Mouse (Mus musculus) neural tube, embryonic 13.5 days (tissue): ENCODE data around the gene Gemin6. TPM values are rescaled to one million over a fixed set of nuclear protein-coding genes. Genes with fewer than 3 reads are reported as not detected.
"Not testable (repeated sequence)": the region's sequence is repeated elsewhere in the genome, so short reads cannot be mapped to it uniquely, and the experiment has no call there.

ENCODE experiments used
- ATAC-seq: fragments of 200-750 bp; cut with Nextera tagmentation; 2 replicates; pipeline ENCODE4 v1.8.0; 2017; ENCODE audit warnings: low read depth, mild to moderate bottlenecking, moderate TSS enrichment, moderate library complexity
- H3K27ac ChIP-seq: fragments of 300-500 bp; sonication (generic); replicated peaks from 2 replicates; pipeline ENCODE4 v1.5.1; 2015; ENCODE audit warnings: moderate library complexity, mild to moderate bottlenecking, inconsistent platforms
- H3K27me3 ChIP-seq: fragments of 300-500 bp; sonication (generic); 2 replicates; pipeline ENCODE4 v1.6.1; 2015; ENCODE audit warnings: mild to moderate bottlenecking, inconsistent platforms
- H3K36me3 ChIP-seq: fragments of 300-500 bp; sonication (generic); 2 replicates; pipeline ENCODE4 v1.6.1; 2015; ENCODE audit warnings: mild to moderate bottlenecking, inconsistent platforms
- H3K4me1 ChIP-seq: fragments of 300-500 bp; sonication (generic); replicated peaks from 2 replicates; pipeline ENCODE4 v1.6.1; 2015; ENCODE audit warnings: inconsistent platforms
- H3K4me2 ChIP-seq: fragments of 300-500 bp; sonication (generic); 2 replicates; pipeline ENCODE4 v1.6.1; 2015; ENCODE audit warnings: inconsistent platforms, mild to moderate bottlenecking, moderate library complexity
- H3K4me3 ChIP-seq: fragments of 300-500 bp; sonication (generic); 2 replicates; pipeline ENCODE4 v1.5.1; 2015; ENCODE audit warnings: mild to moderate bottlenecking, inconsistent platforms
- H3K9ac ChIP-seq: fragments of 300-500 bp; sonication (generic); 2 replicates; pipeline ENCODE4 v1.6.1; 2015; ENCODE audit warnings: moderate library complexity, mild to moderate bottlenecking, inconsistent platforms
- H3K9me3 ChIP-seq: fragments of 300-500 bp; sonication (generic); 2 replicates; pipeline ENCODE4 v1.6.1; 2016; ENCODE audit warnings: inconsistent platforms
- WGBS: fragments of 180-500 bp; shearing (Covaris S2); methylation state at CpG from one replicate; pipeline ENCODE4 v1.1.7; 2015; 5-methylcytosine and 5-hydroxymethylcytosine counted together
- polyA plus RNA-seq: library from polyadenylated mRNA; unstranded; fragments of >200 nt; fragmentation: Nextera tagmentation; extraction: Ambion mirVana; gene quantifications from 2 replicates; pipeline ENCODE4 v1.2.1, GENCODE M21; 2015

Gene Gemin6
- polyA plus RNA-seq, 1 experiment from 2014 or later: 23.7 TPM

DNA sequence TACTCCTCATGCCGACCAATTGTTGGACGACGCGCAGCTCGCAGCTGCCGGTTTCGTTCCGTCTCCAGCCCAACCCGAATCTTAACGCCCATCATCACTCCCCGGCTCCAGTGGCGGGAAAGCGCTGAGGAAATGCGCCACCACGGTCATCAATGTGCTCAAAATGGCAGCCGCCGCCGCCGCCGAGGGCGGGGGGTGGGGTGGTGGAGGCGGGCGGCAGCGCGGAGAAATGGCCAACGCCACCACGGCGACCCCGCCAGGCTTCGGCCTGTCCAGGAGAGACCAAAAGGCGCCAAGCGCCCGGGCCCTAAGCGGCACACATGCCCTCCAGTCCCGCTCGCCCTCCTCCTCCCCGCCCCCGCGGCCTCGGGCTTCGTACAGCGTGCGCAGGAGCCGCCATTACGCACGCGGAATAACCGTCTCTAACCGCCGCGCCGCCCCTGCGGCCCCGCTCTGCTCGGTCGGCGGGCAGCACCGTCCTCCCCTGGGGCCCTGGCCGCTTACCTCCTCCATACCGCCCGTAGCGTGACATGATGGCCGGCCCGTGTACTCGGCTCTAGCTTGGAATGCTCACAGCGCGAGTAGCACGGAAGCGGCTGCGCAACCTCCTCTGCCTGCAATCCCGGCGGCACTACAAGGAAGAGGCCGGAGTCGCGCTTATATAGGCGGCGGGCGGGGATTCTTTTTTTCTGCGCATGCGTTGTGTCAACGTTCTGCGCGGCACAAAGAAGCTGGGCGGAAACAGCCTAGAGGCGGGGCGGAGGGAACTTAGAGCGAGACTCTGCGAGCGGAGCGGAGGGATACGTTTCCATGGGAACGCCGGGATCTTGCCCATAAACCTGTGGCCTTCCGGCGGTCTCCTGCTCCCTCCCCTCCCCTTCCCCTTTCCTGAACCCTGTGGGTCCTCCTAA, 17.3 kb upstream of the Gemin6 start, which contains the start of the genes Srsf7 and Ttc39d:
TSS of gene Srsf7 (minus strand) at position 637 of the 911 bp plus-strand sequence.
TSS of gene Ttc39d (plus strand) at position 790 of the 911 bp plus-strand sequence.
- Histone ChIP-seq H3K36me3 (peaks cover 28% of the 10 kb centered on the region), H3K27me3 (no peaks in the 10 kb centered on the region), H3K9ac (peak within 1 kb of the TSS; percentile 98), H3K4me3 (peak within 1 kb of the TSS; percentile 93), H3K4me2 (peak within 1 kb of the TSS; percentile 91), H3K27ac (peak within 1 kb of the TSS; percentile 99), H3K9me3 (no peaks in the 10 kb centered on the region), H3K4me1 (peaks cover 34% of the 10 kb centered on the region)
- ATAC-seq: peak; percentile 93
- under 1% methylated on average over 90 of the region's 95 CpGs for WGBS

DNA sequence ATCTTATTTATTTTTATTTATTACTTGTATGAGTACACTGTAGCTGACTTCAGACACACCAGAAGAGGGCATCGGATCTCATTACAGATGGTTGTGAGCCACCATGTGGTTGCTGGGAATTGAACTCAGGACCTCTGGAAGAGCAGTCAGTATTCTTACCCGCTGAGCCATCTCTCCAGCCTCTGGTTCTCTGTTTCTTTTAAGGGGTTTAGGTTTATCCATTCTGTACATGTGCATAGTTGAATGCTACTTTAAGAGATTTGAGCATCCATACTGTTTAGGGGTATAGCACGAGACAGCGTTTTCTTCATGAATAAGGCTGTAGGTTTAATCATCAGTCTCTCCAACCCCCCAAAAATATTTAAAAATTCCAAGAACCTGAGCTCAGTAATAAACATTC, 10.2 kb upstream of the Gemin6 start:
- H3K4me1 ChIP-seq, H3K36me3 ChIP-seq, H3K27me3 ChIP-seq, H3K4me3 ChIP-seq, H3K9me3 ChIP-seq, H3K4me2 ChIP-seq, H3K27ac ChIP-seq, H3K9ac ChIP-seq, ATAC-seq: not testable (repeated sequence)
- 93% methylated on average over 4 of the region's 4 CpGs for WGBS

DNA sequence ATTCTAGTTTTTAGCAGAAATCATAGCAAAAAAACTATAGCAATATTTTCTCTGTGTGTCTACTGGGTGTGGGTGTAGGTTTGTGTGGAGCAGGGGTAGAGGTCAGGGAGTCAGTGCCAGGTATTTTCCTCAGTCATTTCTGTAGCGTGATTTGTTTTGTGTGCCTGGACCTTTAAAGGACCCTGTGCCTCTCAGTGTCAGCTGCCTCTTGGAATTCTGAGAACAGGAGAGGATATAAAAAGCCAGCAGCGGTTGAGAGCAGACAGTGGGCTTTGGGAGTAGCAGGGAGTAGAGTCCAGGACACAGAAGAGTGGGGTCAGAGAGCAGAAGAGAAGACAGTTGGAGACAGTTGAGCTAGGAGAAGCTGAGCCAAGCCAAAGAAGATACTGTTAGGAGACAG, 4.1 kb upstream of the Gemin6 start:
- no peak for ATAC-seq
- no peak overlapping the region for H3K9ac ChIP-seq
- H3K9me3 ChIP-seq: no peaks in the 10 kb centered on the region
- no peaks in the 10 kb centered on the region for H3K27me3 ChIP-seq
- H3K36me3 ChIP-seq: no peaks in the 10 kb centered on the region
- no peak overlapping the region for H3K4me2 ChIP-seq
- no peak overlapping the region for H3K4me3 ChIP-seq
- no peak overlapping the region for H3K27ac ChIP-seq
- 76% methylated on average over 2 of the region's 2 CpGs for WGBS
- peaks cover 9% of the 10 kb centered on the region for H3K4me1 ChIP-seq

DNA sequence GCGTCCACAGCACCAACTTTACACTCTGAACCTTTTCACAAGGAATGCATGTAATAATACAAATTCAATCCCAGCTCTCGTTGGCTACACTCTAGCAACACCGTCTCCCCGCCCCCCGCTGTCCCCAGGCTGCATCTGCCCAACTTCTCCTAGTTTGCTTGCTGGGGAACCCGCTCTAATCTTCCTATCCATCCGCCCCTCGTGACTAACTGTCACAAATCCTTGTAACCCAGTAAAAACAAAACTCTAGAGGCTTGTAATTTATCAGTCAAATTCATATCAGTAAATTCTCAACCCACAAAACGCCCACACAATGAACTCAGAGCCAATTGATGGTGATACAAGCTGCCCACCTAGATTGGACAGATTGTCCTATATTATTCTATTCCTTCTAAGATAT, 3.0 kb upstream of the Gemin6 start:
- H3K9me3 ChIP-seq: no peaks in the 10 kb centered on the region
- no peaks in the 10 kb centered on the region for H3K36me3 ChIP-seq
- no peak overlapping the region for H3K4me2 ChIP-seq
- H3K4me3 ChIP-seq: no peak overlapping the region
- H3K27ac ChIP-seq: no peak overlapping the region
- H3K27me3 ChIP-seq: no peaks in the 10 kb centered on the region
- ATAC-seq: no peak
- H3K4me1 ChIP-seq: peaks cover 9% of the 10 kb centered on the region
- WGBS: 66% methylated on average over 9 of the region's 9 CpGs
- H3K9ac ChIP-seq: no peak overlapping the region

DNA sequence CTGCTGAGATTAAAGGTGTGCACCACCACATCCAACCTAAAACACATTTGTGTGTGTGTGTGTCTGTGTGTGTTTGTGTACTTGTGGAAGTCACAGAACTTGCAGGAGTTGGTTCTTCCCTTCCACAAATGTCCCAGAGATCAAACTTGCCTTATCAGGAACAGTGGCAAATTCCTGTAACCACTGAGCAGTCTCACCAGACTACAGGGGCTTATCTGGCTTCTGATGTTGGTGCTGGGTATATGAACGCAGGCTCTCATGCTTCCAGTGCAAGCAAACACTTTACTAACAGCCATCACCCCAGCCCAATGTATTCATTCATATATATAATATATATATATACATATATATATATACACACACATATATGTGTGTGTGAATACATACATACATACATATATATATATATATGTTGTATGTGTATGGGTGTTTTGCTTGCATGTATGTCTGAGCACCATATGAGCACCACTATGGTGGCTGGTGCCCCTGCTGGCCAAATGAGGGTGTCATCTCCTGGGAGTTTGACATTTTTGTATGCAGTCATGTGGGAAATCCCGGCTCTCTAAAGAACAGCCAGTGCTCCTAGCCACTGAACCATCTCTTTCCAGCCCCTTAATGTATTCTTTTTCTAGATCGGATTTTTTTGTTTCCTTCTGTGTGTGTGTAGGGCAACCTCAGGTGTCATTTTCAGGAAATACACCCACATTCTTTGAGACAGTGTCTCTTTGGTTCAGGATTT, 2.2 kb upstream of the Gemin6 start:
- no peak overlapping the region for H3K27ac ChIP-seq
- no peak overlapping the region for H3K4me2 ChIP-seq
- H3K36me3 ChIP-seq: no peaks in the 10 kb centered on the region
- H3K9ac ChIP-seq: no peak overlapping the region
- peaks cover 9% of the 10 kb centered on the region for H3K4me1 ChIP-seq
- no peak for ATAC-seq
- no peaks in the 10 kb centered on the region for H3K27me3 ChIP-seq
- no peak overlapping the region for H3K4me3 ChIP-seq
- no peaks in the 10 kb centered on the region for H3K9me3 ChIP-seq
- 66% methylated on average over 3 of the region's 3 CpGs for WGBS

DNA sequence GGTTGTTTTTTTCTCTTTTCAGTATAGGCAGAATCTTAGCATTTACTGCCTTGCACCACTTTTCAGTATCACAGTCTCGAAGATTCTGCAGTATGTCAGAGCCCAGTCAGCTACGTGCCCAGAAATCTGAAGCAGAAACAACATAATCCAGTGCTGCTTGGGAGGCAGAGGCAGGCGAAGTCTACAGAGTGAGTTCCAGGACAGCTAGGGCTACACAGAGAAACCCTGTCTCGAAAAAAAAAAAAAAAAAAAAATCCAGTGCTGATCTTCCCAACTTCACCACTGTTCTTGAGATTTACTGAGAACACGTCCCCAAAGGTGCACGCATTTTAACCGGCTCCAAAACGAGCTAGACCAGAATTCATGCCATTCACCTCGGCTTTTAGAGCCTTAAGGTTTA, 412 bp upstream of the Gemin6 start:
- H3K4me2 ChIP-seq: peak overlapping the region; percentile 61
- 10% methylated on average over 9 of the region's 9 CpGs for WGBS
- peaks cover 9% of the 10 kb centered on the region for H3K4me1 ChIP-seq
- peak overlapping the region; percentile 56 for H3K4me3 ChIP-seq
- H3K9ac ChIP-seq: peak overlapping the region; percentile 73
- no peaks in the 10 kb centered on the region for H3K9me3 ChIP-seq
- H3K27ac ChIP-seq: peak overlapping the region; percentile 81
- H3K36me3 ChIP-seq: no peaks in the 10 kb centered on the region
- ATAC-seq: peak; percentile 62
- no peaks in the 10 kb centered on the region for H3K27me3 ChIP-seq

DNA sequence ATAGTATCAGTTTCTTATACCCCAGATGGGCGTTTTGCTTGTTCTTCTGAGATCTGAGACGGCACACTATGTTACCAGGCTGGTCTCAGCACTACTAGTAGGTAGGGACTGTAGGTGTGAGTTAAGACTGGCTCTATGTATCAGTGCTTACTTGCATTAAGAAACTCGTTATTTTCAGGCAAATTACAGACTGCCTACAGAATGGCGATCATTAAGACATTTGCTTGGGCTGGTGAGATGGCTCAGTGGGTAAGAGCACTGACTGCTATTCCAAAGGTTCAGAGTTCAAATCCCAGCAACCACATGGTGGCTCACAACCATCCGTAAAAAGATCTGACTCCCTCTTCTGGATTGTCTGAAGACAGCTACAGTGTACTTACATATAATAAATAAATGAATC, 901 bp downstream of the Gemin6 start:
- not testable (repeated sequence) for H3K36me3 ChIP-seq, H3K9me3 ChIP-seq, H3K27me3 ChIP-seq
- peak overlapping the region; percentile 56 for H3K4me3 ChIP-seq
- peak; percentile 2; the same call in 1 of the 2 replicates for ATAC-seq
- H3K4me1 ChIP-seq: peaks cover 13% of the 10 kb centered on the region
- peak overlapping the region; percentile 61 for H3K4me2 ChIP-seq
- H3K27ac ChIP-seq: peak overlapping the region; percentile 81; the same call in 1 of the 2 replicates
- WGBS: 54% methylated on average over 5 of the region's 5 CpGs
- peak overlapping the region; percentile 73 for H3K9ac ChIP-seq

DNA sequence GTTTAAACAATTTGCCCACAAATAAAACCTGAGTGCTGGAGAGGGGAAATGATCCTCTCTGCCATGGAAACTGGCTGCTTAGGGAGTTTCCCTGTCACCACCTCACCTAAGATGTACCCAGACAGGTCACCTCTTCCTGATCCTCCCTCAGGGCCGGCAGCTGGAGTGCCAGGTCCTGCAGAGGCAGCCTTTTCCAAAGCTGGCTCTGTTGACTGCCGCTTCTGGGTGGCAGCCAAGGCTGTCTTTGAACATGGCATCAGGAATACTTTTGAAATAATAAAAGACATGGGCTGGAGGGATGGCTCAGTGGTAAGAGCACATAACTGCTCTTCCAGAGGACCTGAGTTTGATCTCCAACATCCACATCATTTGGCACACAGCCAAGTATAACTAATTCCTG, 5.2 kb downstream of the Gemin6 start:
- WGBS: 83% methylated on average over 2 of the region's 2 CpGs

DNA sequence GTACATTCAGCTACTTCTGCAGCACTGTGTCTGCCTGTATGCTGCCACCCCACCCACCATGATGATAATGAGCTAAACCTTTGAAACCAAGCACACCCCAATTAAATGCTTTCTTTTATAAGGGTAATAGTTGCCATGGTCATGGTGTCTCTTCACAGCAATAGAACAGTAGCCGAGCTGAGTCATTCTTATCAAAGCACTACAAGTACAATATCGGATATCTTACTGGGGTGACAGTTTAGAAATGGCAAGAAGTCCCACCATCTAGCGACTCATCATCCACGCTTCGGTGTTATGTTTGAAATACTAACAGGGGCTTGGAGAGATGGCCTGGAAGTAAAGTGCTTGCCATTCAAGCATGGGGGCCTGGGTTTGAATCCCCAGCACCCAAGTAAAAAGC, 9.6 kb downstream of the Gemin6 start:
- H3K36me3 ChIP-seq: peaks cover 25% of the 10 kb centered on the region
- H3K9me3 ChIP-seq: no peaks in the 10 kb centered on the region
- no peak overlapping the region for H3K9ac ChIP-seq
- no peak overlapping the region for H3K4me3 ChIP-seq
- no peaks in the 10 kb centered on the region for H3K27me3 ChIP-seq
- WGBS: 91% methylated on average over 5 of the region's 5 CpGs
- H3K4me1 ChIP-seq: peaks cover 3% of the 10 kb centered on the region; the same call in 1 of the 2 replicates
- no peak for ATAC-seq
- no peak overlapping the region for H3K4me2 ChIP-seq
- H3K27ac ChIP-seq: no peak overlapping the region

More for the DNA sequence above, 5.2 kb downstream of the Gemin6 start:
- Histone ChIP-seq H3K4me1 (peaks cover 10% of the 10 kb centered on the region), H3K9ac (no peak overlapping the region), H3K27ac (no peak overlapping the region), H3K36me3 (peaks cover 4% of the 10 kb centered on the region; the same call in 1 of the 2 replicates), H3K9me3 (no peaks in the 10 kb centered on the region), H3K4me2 (no peak overlapping the region), H3K4me3 (no peak overlapping the region), H3K27me3 (no peaks in the 10 kb centered on the region)
- ATAC-seq: no peak

DNA sequence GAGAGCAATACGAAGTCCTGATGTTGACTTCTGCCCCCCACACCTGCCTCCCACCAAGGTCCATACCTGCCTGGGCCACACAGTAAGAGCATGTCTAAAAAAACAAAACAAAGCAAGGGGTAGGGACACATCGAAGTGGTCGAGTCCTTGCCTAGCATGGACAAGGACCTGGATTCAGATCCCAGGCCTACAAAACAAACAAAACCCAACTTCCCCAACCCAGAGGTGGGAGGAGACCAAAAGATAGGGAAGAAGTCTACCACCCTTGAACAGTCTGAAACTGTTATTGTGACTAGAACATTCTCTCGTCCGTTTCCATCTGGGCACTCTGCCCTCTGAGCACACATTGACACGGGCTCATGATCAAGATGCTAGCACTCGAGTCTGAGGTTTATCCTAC, 10.1 kb downstream of the Gemin6 start:
- peaks cover 1% of the 10 kb centered on the region; the same call in 1 of the 2 replicates for H3K4me1 ChIP-seq
- H3K9ac ChIP-seq: no peak overlapping the region
- peaks cover 30% of the 10 kb centered on the region for H3K36me3 ChIP-seq
- H3K27me3 ChIP-seq: no peaks in the 10 kb centered on the region
- no peak for ATAC-seq
- no peak overlapping the region for H3K27ac ChIP-seq
- no peak overlapping the region for H3K4me3 ChIP-seq
- H3K9me3 ChIP-seq: no peaks in the 10 kb centered on the region
- WGBS: 90% methylated on average over 7 of the region's 7 CpGs
- H3K4me2 ChIP-seq: no peak overlapping the region

DNA sequence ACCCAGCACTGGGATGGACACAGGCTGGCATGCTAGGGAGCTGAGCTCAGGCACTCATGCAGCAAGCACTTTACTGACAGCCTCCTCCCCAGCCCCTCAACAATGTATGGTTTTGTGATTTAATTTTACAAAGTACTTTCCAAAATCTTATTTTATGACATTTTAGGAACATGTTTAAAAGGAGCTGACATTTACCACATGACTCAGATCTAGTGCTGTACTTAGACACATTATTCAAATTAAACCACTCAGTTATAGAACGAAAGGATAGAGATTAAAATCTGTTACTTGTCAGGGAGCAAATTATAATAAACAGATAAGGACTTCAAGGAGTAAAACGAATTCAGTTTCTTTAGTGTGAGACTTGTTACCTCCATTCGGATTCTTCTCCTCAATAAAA, 11.2 kb downstream of the Gemin6 start:
- no peak overlapping the region for H3K27ac ChIP-seq
- no peak overlapping the region for H3K4me3 ChIP-seq
- H3K27me3 ChIP-seq: no peaks in the 10 kb centered on the region
- H3K36me3 ChIP-seq: peaks cover 41% of the 10 kb centered on the region
- H3K9me3 ChIP-seq: no peaks in the 10 kb centered on the region
- WGBS: 92% methylated on average over 3 of the region's 3 CpGs
- H3K4me2 ChIP-seq: no peak overlapping the region
- H3K9ac ChIP-seq: no peak overlapping the region
- H3K4me1 ChIP-seq: no peaks in the 10 kb centered on the region
- ATAC-seq: no peak

DNA sequence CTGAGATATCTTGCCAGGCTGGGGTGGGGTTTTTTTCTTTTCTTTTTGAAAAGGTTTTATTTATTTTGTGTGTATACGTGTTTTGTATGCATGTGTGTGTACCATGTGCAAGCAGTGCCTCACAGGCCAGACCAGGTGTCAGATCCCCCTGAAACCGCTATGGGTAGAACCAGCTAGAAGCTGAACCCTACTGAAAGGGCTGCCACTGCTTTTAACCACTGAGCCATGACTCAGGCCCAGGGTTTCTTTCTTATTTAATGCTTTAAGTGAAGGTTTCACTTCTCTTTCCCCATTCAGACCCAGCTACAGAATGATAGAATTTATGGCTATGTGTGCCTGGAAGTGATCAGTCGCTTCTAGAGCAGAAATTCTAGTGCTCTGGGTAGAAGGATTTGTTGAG, 12.6 kb downstream of the Gemin6 start:
- 94% methylated on average over 3 of the region's 3 CpGs for WGBS
- H3K4me2 ChIP-seq: no peak overlapping the region
- no peaks in the 10 kb centered on the region for H3K9me3 ChIP-seq
- no peak for ATAC-seq
- no peak overlapping the region for H3K9ac ChIP-seq
- H3K4me3 ChIP-seq: no peak overlapping the region
- H3K27ac ChIP-seq: no peak overlapping the region
- H3K4me1 ChIP-seq: no peaks in the 10 kb centered on the region
- peaks cover 53% of the 10 kb centered on the region for H3K36me3 ChIP-seq
- H3K27me3 ChIP-seq: no peaks in the 10 kb centered on the region
